Mouse (Mus musculus): Measurements from ENCODE around the gene Tial1. TPM values are rescaled to one million over a fixed set of nuclear protein-coding genes. Genes with fewer than 3 reads are reported as not detected.

The Tial1 gene
- polyA plus RNA-seq, 1 experiment from 2014 or later = 15.4 TPM

- H3K9me3 ChIP-seq (ENCODE audit: low read length) = no peaks in the 10 kb centered on the region
- no peak overlapping the region for H3K4me3 ChIP-seq (ENCODE audit: low read depth, low read length)
- ATAC-seq (peak; percentile 87), DNase-seq (ENCODE audit: low spot score) (peak; percentile 86)
- TF ChIP-seq CTCF (IDR thresholded peaks at IDR 0.05) (no peak), EP300 (IDR thresholded peaks at IDR 0.05) (0 out of 2 replicates have a peak, but pooled peaks have one; percentile 23)
- H3K9ac ChIP-seq (replicated peaks; ENCODE audit: low read depth) = no peak overlapping the region
- H3K27me3 ChIP-seq (replicated peaks; ENCODE audit: insufficient read depth, low read length) = 0 out of 2 replicates have a peak, but pooled peaks cover 3% of the 10 kb centered on the region
- WGBS = 37% methylated on average over 10 of the region's 10 CpGs
- H3K4me2 ChIP-seq (replicated peaks; ENCODE audit: low read depth, low read length) = no peak overlapping the region
- H3K36me3 ChIP-seq (ENCODE audit: insufficient read depth, low read length) = no peaks in the 10 kb centered on the region
- no peak overlapping the region for H3K27ac ChIP-seq (ENCODE audit: low read length)
- peaks cover under 1% of the 10 kb centered on the region; the same call in 1 of the 2 replicates for H3K4me1 ChIP-seq (ENCODE audit: insufficient read depth, low read depth, low read length)
Observed at GRCm38 (mm10) chr7:128412071-128412833, 49.3 kb downstream of the Tial1 start.

- H3K4me2 ChIP-seq (replicated peaks; ENCODE audit: low read depth, low read length) = no peak overlapping the region; the same call in 1 of the 2 replicates
- no peaks in the 10 kb centered on the region for H3K27me3 ChIP-seq (replicated peaks; ENCODE audit: insufficient read depth, low read length)
- no peak overlapping the region for H3K27ac ChIP-seq (ENCODE audit: low read length)
- 44% methylated on average over 11 of the region's 11 CpGs for WGBS
- no peaks in the 10 kb centered on the region for H3K4me1 ChIP-seq (ENCODE audit: insufficient read depth, low read depth, low read length)
- H3K9ac ChIP-seq (replicated peaks; ENCODE audit: low read depth) = no peak overlapping the region
- TF ChIP-seq EP300 (IDR thresholded peaks at IDR 0.05) = no peak
- no peak for TF ChIP-seq CTCF (IDR thresholded peaks at IDR 0.05)
- DNase-seq (ENCODE audit: low spot score) (peak; percentile 12), ATAC-seq (no peak)
- H3K4me3 ChIP-seq (ENCODE audit: low read depth, low read length) = no peak overlapping the region
- H3K9me3 ChIP-seq (ENCODE audit: low read length) = no peaks in the 10 kb centered on the region
- H3K36me3 ChIP-seq (ENCODE audit: insufficient read depth, low read length) = no peaks in the 10 kb centered on the region
Observed at GRCm38 (mm10) chr7:128410708-128411413, 50.7 kb downstream of the Tial1 start.

- 78% methylated on average over 5 of the region's 5 CpGs for WGBS
- no peaks in the 10 kb centered on the region for H3K9me3 ChIP-seq (ENCODE audit: low read length)
- no peaks in the 10 kb centered on the region for H3K27me3 ChIP-seq (replicated peaks; ENCODE audit: insufficient read depth, low read length)
- H3K9ac ChIP-seq (replicated peaks; ENCODE audit: low read depth) = no peak overlapping the region
- no peaks in the 10 kb centered on the region for H3K36me3 ChIP-seq (ENCODE audit: insufficient read depth, low read length)
- H3K4me2 ChIP-seq (replicated peaks; ENCODE audit: low read depth, low read length) = no peak overlapping the region
- no peak overlapping the region for H3K27ac ChIP-seq (ENCODE audit: low read length)
- TF ChIP-seq CTCF (IDR thresholded peaks at IDR 0.05) (peak; percentile 51), EP300 (IDR thresholded peaks at IDR 0.05) (no peak)
- no peaks in the 10 kb centered on the region for H3K4me1 ChIP-seq (ENCODE audit: insufficient read depth, low read depth, low read length)
- ATAC-seq = no peak
- DNase-seq (ENCODE audit: low spot score) = peak; percentile 20
- no peak overlapping the region for H3K4me3 ChIP-seq (ENCODE audit: low read depth, low read length)
Observed at GRCm38 (mm10) chr7:128408265-128408664, 53.3 kb downstream of the Tial1 start.

- no peak overlapping the region for H3K4me2 ChIP-seq (replicated peaks; ENCODE audit: low read depth, low read length)
- H3K27me3 ChIP-seq (replicated peaks; ENCODE audit: insufficient read depth, low read length) = no peaks in the 10 kb centered on the region
- no peaks in the 10 kb centered on the region for H3K4me1 ChIP-seq (ENCODE audit: insufficient read depth, low read depth, low read length)
- H3K4me3 ChIP-seq (ENCODE audit: low read depth, low read length) = no peak overlapping the region
- ATAC-seq = no peak
- WGBS = 69% methylated on average over 6 of the region's 6 CpGs
- DNase-seq (ENCODE audit: low spot score) = no peak
- H3K27ac ChIP-seq (ENCODE audit: low read length) = no peak overlapping the region
- no peaks in the 10 kb centered on the region for H3K36me3 ChIP-seq (ENCODE audit: insufficient read depth, low read length)
- H3K9me3 ChIP-seq (ENCODE audit: low read length) = no peaks in the 10 kb centered on the region
- no peak for TF ChIP-seq CTCF (IDR thresholded peaks at IDR 0.05)
- H3K9ac ChIP-seq (replicated peaks; ENCODE audit: low read depth) = no peak overlapping the region
Observed at GRCm38 (mm10) chr7:128403988-128404387, 57.5 kb downstream of the Tial1 start.

GRCm38 (mm10) chr7:128403586-128403985 lies 57.9 kb downstream of the Tial1 start:
- TF ChIP-seq CTCF (IDR thresholded peaks at IDR 0.05) (no peak), EP300 (IDR thresholded peaks at IDR 0.05) (no peak)

GRCm38 (mm10) chr7:128403128-128403527 lies 58.4 kb downstream of the Tial1 start:
- WGBS = 50% methylated on average over 10 of the region's 10 CpGs
- no peak for TF ChIP-seq CTCF (IDR thresholded peaks at IDR 0.05)
- no peak for TF ChIP-seq EP300 (IDR thresholded peaks at IDR 0.05)
- Histone ChIP-seq H3K27ac (ENCODE audit: low read length) (no peak overlapping the region), H3K4me3 (ENCODE audit: low read depth, low read length) (no peak overlapping the region), H3K4me1 (ENCODE audit: insufficient read depth, low read depth, low read length) (no peaks in the 10 kb centered on the region), H3K9me3 (ENCODE audit: low read length) (no peaks in the 10 kb centered on the region), H3K36me3 (ENCODE audit: insufficient read depth, low read length) (no peaks in the 10 kb centered on the region), H3K9ac (replicated peaks; ENCODE audit: low read depth) (no peak overlapping the region), H3K4me2 (replicated peaks; ENCODE audit: low read depth, low read length) (no peak overlapping the region), H3K27me3 (replicated peaks; ENCODE audit: insufficient read depth, low read length) (no peaks in the 10 kb centered on the region)
- no peak for DNase-seq (ENCODE audit: low spot score)
- ATAC-seq = no peak

More at GRCm38 (mm10) chr7:128403586-128403985, 57.9 kb downstream of the Tial1 start:
- H3K4me3 ChIP-seq (ENCODE audit: low read depth, low read length) = no peak overlapping the region
- H3K4me1 ChIP-seq (ENCODE audit: insufficient read depth, low read depth, low read length) = no peaks in the 10 kb centered on the region
- ATAC-seq (no peak), DNase-seq (ENCODE audit: low spot score) (no peak)
- whole genome bisulfite sequencing = 59% methylated on average over 6 of the region's 6 CpGs
- H3K4me2 ChIP-seq (replicated peaks; ENCODE audit: low read depth, low read length) = no peak overlapping the region
- H3K27ac ChIP-seq (ENCODE audit: low read length) = no peak overlapping the region
- H3K36me3 ChIP-seq (ENCODE audit: insufficient read depth, low read length) = no peaks in the 10 kb centered on the region
- no peaks in the 10 kb centered on the region for H3K27me3 ChIP-seq (replicated peaks; ENCODE audit: insufficient read depth, low read length)
- no peaks in the 10 kb centered on the region for H3K9me3 ChIP-seq (ENCODE audit: low read length)
- no peak overlapping the region for H3K9ac ChIP-seq (replicated peaks; ENCODE audit: low read depth)

Measured in lung, postnatal 0 days (tissue).